In the genomic region with DNA sequence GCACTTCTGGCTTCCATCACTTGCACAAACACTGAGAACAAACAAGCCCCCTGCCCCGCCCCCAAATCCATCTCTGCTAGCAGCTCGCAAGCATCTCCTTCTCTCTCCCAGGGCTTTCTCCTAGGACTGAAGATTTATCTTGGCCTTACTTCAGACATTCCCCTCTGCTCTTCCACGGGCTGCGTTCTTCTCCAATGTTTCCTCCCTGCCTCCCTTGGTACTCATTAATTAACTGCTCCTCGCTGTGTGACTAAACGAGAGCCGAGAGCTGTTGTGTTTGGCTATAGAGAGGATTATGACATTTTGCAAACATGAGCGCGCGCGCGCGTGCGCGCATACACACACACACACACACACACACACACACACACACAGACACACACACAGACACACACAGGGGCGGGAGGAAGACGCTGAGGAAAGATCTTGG, we compare ENCODE assay signal across 7 mouse cellular contexts.
DNase-seq lines count a peak whose midpoint lies in the region; ATAC-seq and TF ChIP-seq lines count a peak whose summit lies in the region.

No protein-coding gene starts in this region.

- H3K4me3 ChIP-seq in embryonic facial prominence, embryonic 10.5 days = peak overlapping the region; percentile 45
- peak overlapping the region; percentile 14; the same call in 1 of the 2 replicates for H3K4me3 ChIP-seq in lung, postnatal 0 days (ENCODE audit: low read depth, low read length)

- no peak overlapping the region for H3K9ac ChIP-seq in lung, postnatal 0 days (replicated peaks; ENCODE audit: low read depth)

- H3K27ac ChIP-seq in embryonic facial prominence, embryonic 10.5 days (replicated peaks) = no peak overlapping the region
- H3K27ac ChIP-seq in lung, postnatal 0 days (ENCODE audit: low read length) = no peak overlapping the region

- H3K4me2 ChIP-seq in lung, postnatal 0 days (replicated peaks; ENCODE audit: low read depth, low read length) = peak overlapping the region; percentile 38

- WGBS in embryonic facial prominence, embryonic 10.5 days = 44% methylated on average over 17 of the region's 17 CpGs
- 16% methylated on average over 17 of the region's 17 CpGs for WGBS in lung, postnatal 0 days

- H3K36me3 ChIP-seq in embryonic facial prominence, embryonic 10.5 days (replicated peaks) = no peaks in the 10 kb centered on the region
- H3K36me3 ChIP-seq in lung, postnatal 0 days (ENCODE audit: insufficient read depth, low read length) = no peaks in the 10 kb centered on the region

- H3K4me1 ChIP-seq in embryonic facial prominence, embryonic 10.5 days = peaks cover 21% of the 10 kb centered on the region
- no peaks in the 10 kb centered on the region for H3K4me1 ChIP-seq in lung, postnatal 0 days (ENCODE audit: insufficient read depth, low read depth, low read length)

- DNase-seq in adrenal gland, postnatal 36 days = peak; percentile 12 to 23
- DNase-seq in embryonic facial prominence, embryonic 10.5 days (ENCODE audit: low spot score) = peak; percentile 45
- peak; percentile 20 to 28 for DNase-seq in heart, postnatal 10 days
- peak; percentile 49 to 62 for DNase-seq in kidney, postnatal 36 days
- DNase-seq in lung, postnatal 0 days (ENCODE audit: low spot score) = peak; percentile 68
- peak; percentile 27 for DNase-seq in right cerebral cortex, postnatal 25 days
- DNase-seq in B cell, adult 2 months = no peak

- ATAC-seq in lung, postnatal 0 days = peak; percentile 77

- H3K9me3 ChIP-seq in embryonic facial prominence, embryonic 10.5 days = no peaks in the 10 kb centered on the region
- no peaks in the 10 kb centered on the region for H3K9me3 ChIP-seq in lung, postnatal 0 days (ENCODE audit: low read length)

- intact Hi-C loops in heart, postnatal 10 days (cut with DNase I) = no loop called here

- H3K27me3 ChIP-seq in embryonic facial prominence, embryonic 10.5 days (replicated peaks; ENCODE audit: low read depth, poor library complexity, severe bottlenecking) = no peaks in the 10 kb centered on the region
- H3K27me3 ChIP-seq in lung, postnatal 0 days (replicated peaks; ENCODE audit: insufficient read depth, low read length) = no peaks in the 10 kb centered on the region

- no peak for TF ChIP-seq CTCF in lung, postnatal 0 days (IDR thresholded peaks at IDR 0.05)

- no peak for TF ChIP-seq EP300 in lung, postnatal 0 days (IDR thresholded peaks at IDR 0.05)

Comparison
In these comparisons a context has a peak if more than half of its experiments do, and no peak if none do; other contexts are left out.
1. DNase-seq: peak in adrenal gland, postnatal 36 days (2 of 2), embryonic facial prominence, embryonic 10.5 days (single experiment), heart, postnatal 10 days (2 of 2), kidney, postnatal 36 days (2 of 2), lung, postnatal 0 days (single experiment) and right cerebral cortex, postnatal 25 days (single experiment); none in B cell, adult 2 months (0 of 2).